Mouse (Mus musculus): ENCODE measurements at regions not wholly inside any gene's neighbourhood (a gene's known extent, or its start where the extent isn't known, plus 50 kb on each side); places are given as distances from the start of the nearest gene placed in this dataset.

DNA sequence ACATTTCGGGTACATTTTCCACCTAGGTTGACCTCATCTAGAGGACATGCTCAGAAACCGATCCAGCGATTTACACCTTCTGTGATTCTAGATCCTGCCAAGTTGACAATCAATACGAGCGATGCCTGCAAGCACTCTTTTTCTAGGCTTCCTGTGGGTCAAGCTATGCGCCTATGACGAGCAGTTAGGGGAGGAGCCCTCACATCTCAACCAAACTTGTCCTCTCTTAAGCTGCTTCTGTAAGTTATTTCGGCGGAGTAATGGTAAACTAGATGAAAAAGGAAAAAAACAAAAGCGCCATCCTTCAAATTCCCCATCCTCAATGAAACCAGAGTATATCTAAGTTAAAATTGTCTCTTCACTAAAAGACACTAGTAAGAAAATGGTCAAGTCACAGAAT lies 858.5 kb downstream of the Zfp704 start:
- in situ Hi-C loops (cut with MboI, MseI) = no loop called here

DNA sequence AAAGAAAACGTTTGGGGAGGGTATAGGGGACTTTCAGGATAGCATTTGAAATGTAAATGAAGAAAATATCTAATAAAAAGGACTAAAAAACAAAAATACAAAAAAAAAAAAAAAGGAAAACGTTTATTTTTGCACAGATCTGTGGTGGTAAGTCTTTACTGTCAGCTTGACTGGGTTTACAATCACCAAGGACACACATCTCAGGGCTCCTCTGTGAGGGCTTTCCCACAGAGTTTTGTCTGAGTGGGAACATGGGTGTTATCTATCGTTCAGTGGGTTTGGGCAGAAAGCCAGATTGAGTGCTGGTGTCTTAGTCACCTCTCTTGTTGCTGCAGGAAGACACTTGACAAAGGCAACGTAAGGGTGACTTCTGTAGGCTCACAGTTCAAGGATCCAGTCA lies 859.0 kb downstream of the Zfp704 start:
- in situ Hi-C loops (cut with MboI, MseI) = no loop called here

DNA sequence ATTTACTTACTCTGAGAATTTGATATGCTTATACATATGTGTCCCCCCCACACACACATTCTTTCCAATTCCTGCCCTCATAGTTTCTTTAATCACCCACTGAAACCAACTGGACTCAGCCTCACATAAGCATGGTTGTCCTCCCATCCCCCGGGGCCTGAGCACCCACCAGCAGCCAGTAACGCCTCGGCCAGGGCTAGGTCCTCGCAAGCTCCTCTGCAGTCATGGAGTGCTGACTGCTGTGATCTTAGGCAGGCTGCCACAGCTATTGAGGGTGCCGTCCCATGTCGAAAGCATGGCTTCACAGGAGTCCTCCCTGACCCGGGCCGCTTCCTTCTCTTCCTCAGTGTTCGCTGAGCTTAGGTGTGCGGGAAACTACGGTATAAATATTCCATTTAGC lies 859.7 kb downstream of the Zfp704 start:
- in situ Hi-C loops (cut with MboI, MseI) = no loop called here

DNA sequence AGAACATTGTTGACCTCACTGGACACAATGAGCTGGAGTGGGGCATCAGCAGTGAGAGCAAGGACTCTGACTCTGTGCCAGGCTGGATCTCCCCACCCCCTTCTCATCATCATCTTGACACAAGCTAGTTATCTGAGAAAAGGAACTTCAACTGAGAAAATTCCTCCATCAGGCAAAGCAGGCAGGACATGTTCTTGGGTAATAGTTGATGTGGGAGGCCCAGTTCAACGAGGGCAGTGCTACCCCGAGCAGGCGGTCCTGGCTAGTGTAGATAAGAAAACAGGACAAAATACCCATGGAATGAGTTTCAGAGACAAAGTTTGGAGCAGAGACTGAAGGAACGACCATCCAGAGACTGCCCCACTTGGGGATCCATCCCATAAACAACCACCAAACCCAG lies 862.7 kb downstream of the Zfp704 start:
- in situ Hi-C loops (cut with MboI, MseI) = no loop called here

DNA sequence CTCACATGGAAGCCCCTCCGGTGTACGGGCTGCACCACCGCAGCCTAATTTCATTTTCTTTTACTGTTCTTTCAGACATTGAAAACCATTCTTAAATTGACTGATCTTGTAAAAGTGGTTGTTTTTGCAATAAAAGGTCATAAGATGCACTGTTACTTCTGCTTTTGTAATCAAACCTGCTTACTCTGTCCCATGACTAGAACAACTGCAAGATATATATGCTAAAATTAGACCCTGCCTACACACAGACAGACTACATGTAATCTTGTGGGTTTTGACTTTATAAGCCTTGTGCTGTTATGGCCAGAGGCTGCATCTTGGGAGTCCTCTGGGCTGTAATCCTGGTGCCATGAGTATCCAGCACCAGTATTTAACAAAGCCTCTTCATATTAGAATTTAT lies 863.2 kb downstream of the Zfp704 start:
- in situ Hi-C loops (cut with MboI, MseI) = no loop called here

DNA sequence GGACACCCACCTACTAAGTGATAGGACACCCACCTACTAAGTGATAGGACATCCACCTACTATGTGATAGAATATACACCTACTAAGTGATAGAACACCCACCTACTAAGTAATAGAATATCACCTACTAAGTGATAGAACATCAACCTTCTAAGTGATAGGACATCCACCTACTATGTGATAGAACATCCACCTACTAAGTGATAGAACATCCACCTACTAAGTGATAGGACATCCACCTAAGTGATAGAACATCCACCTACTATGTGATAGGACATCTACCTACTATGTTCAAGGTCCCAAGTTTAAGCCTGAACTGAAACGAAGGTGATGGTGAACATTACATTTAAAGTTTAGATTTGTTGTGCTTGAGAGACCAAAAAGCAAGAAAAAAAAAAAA lies 863.8 kb downstream of the Zfp704 start:
- in situ Hi-C loops (cut with MboI, MseI) = no loop called here

DNA sequence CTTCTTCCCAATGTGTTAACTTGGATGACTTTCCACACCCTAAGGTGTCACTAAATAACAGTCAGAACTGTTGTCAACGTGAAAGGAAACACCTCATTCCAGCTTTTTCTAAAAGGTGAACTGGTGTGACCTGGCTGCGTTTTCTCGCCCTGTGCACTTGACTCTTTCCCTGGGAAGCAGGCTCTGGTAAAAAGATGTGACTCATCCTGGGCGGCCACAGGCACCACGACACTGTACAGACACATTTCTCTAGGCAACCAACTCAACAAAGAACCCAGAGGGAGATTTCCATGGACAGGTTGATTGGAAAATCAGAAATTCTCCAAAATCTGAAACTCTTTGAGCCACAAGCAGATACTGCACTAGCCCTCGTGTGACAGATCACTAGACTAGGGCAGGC lies 865.0 kb downstream of the Zfp704 start:
- in situ Hi-C loops (cut with MboI, MseI) = no loop called here

DNA sequence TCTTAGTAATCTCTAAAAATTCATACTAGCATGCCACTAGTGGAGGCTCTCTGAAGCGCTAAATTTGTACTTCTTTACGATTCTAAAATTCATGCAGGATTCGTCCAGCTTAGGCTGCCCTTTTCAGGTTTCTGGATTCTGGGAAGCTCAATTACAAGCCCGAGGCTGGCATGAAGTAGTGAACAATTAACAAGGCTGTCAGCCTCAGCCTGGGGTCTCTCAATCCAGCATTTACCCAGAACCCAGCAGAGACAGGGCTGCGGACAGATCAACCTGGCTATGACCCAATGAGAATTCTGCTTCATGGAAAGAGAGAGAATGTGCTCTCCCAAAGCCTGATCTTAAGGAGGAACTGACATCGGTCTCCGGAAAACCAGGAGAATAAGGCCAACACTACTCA lies 866.2 kb downstream of the Zfp704 start:
- in situ Hi-C loops (cut with MboI, MseI) = no loop called here

DNA sequence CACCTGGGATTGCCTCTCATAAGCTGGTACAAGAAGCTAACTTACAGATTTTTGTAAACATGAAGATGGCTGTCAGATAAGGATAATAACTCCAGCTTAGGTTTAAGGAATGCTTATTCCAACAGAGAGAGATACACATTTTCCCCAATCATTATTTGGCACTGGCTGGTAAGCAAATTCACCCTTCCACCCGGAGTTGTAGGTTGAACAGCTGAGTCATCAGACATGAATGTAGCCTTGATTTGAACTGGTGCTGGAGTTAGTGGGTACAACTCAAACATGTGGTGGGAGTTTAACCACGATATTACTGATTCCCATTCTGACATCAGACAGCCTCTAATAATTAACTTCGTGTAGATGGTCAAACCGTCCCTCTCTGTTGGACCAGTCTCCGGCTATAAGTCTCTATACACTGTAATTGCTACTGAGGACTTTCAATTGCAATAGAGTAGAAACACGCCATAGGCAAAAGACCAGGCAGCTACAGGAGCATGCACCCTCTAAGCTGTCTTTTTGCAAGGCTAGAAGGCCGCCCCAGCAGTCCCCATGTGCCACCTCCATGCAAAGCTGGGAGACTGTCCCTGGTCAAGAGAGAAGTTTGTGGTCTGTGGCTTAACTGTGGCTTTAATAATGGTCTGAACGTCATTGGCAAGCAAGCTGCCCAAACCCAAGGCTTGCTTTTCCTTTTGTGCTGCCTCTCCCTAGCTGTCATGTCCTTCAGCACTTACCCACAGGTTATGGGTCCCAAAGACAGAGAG lies 868.4 kb downstream of the Zfp704 start:
- in situ Hi-C loops (cut with MboI, MseI) = no loop called here

DNA sequence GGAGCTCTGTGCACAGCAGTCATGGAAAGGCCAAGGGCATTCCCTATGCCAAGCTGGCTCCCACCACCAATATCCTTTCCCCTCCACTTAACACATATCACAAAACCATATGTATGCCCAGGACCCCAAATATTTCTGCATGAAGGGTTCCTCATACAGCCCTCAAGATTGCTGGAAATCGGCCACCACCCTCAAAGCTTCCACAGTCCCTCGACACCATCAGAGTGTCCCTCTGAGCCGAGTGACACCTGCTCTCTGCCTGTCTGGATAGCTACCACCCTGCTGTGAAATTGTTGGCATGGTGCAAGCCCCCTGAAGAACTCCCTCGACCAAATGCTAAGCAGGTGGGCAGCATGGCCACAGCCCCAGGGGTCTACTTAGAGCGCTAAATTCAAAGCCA lies 869.2 kb downstream of the Zfp704 start:
- in situ Hi-C loops (cut with MboI, MseI) = no loop called here

DNA sequence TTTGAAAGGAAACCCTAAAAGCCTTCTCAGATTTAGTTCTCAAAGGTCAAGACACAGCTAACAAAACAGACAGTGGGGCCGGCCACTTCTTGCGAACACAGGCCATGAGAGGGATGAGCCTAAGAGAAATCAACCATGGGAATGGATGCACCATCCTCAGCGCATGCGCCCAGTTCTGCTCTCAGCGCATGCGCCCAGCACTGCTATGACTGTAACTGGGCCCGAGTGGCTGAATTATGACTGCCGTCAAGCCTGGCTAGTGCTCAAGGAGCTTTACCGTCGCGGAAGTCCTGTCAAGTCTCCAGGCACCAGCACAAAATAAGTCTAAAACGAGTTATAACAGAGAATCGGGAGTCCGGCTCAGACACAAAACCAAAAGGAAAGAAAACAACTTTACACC lies 870.6 kb downstream of the Zfp704 start:
- in situ Hi-C loops (cut with MboI, MseI) = loop anchor here (10.0 kb wide), 1 partner anchor 994 kb away; no protein-coding TSS in a partner anchor

DNA sequence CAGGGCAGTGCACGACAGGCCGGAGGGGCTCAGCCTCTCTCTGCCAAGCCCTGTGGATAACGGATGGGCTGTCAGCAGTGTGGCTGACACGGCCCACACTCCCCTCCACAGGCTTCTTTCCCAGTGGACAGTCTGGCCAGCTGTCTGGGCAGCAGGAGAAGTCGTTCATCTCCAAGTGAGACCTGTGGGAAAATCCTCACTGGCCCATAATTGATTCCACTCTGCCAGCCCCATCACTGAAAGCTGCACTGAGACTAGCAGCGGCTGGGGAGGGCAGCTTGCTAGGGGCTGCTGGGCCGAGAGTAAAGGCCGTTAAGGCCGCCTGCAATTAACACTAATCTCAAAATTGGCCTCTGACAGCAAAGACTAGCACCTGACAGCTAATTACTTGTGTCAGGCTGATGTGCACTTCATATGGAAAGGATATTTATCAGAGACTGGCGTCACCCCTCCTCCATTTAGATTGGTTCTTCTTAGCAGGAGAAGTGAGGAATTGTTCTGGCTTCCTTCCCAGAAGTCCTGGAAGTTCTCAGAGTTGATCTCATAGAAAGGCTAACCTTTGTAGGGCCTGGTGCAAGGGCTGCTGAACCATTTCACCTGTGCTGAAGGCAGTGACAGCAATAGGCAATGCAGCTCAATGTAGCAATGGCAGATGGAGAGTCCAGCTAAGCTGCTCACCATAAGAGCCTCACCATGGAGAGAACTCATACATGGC lies 873.5 kb downstream of the Zfp704 start:
- in situ Hi-C loops (cut with MboI, MseI) = loop anchor here (10.0 kb wide), 1 partner anchor 992 kb away; no protein-coding TSS in a partner anchor

DNA sequence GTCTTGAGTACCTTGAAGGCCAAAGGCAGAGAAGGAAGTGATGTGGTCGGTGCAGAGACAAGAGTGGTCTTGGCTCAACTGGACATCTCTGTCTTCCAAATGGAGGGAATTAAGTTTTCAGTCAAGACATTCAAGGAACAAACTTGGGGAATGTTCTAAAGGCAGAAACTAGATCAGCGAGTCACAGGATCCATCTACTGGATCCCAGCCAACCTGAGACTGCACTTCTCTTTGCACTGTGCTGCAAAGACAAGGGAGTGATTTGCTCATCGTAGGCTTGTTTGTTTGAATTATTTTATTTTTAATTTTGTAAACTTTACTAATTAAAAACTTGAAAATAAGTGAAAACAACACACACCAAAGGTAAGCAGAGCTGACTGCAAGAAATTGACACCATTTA lies 875.8 kb downstream of the Zfp704 start:
- in situ Hi-C loops (cut with MboI, MseI) = loop anchor here (10.0 kb wide), 1 partner anchor 989 kb away; no protein-coding TSS in a partner anchor

DNA sequence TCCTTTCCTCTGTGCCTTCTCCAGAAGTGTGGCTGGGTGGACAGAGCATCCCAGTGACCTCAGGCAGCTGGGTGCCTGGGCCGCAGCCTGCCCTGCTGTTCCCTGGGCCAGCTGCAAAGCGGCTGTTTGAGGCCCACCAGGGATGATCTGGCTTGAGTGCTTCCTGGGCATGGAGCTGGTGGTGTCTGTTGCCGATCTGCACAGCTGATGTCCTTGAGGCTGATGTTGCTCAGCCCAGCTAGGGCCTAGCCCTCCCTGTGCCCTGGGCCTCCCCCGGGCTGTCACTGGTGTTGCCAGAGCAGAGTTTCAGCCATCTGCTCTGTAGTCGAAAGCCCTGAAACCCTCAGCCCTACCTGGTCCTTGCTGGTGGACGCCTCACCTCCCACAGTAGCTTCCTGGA lies 878.5 kb downstream of the Zfp704 start:
- in situ Hi-C loops (cut with MboI, MseI) = loop anchor here (10.0 kb wide), 1 partner anchor 987 kb away; no protein-coding TSS in a partner anchor

DNA sequence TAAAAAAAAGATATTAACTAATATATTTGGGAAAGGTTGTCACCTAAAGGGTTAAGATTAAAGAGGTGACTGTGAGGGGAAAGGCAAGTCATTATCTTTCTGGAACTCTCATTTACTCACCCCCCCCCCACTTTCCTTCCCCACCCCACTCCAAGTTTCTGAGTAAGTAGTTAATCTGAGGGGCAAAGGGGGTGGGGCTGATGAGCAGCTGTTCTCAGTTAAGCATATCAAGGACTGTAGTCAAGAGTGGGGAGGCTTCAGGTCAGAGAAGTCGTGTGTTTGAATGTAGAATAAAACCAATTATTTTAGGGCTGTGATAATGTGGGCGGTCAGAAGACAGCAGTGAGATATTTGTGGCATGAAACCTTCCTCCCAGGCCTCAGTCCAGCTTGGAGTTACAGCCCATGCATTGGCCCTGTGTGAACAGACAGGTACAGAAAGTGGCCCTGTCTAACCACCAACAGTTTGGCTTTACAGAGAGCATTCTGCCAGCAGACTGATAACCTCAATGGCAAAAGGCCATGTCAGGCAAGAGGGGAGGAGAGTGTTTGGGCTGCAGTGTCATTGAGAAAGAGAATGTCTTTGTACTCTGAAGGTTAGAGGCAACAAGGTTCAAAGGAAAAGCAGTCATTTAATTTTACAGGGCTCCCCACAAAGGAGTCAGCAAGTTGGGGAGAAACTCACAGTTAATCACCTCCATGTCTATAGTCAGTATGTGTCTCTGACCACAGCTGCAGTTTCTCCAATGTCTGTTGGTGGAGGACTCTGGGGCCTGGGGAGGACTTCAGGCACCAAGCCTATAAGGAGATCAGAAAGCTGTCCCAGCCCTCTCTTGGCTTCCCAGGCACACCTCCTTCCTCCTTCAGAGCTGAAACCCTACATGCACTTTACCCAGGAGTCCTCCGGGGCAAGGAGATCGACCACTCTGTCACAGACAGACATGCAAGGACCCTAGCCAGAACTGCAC lies 888.0 kb downstream of the Zfp704 start:
- in situ Hi-C loops (cut with MboI, MseI) = no loop called here

DNA sequence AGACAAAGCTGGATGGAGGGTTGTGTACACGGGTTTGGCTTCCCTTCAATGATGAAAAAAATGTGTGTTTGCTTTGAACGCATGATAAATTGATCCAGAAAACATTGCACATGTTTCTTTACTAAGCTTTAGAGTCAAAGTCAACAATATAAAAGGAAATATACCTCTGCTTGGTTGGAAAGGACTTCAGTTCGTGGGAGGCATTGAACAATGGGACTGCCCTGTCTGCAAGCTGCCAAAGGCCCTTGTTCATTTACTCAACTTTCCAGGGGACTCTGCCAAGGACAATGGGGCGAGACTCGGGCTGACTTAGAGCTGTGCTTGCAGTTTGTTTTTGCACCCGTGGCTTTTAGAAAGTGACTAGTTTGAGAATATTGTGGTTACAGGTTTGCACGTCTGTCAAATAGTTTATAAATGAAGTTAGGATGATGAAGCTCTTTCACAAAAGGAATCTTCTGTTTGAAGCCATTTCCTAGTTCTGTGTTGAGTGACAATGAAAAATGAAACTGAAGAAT lies 889.2 kb downstream of the Zfp704 start:
- in situ Hi-C loops (cut with MboI, MseI) = no loop called here

DNA sequence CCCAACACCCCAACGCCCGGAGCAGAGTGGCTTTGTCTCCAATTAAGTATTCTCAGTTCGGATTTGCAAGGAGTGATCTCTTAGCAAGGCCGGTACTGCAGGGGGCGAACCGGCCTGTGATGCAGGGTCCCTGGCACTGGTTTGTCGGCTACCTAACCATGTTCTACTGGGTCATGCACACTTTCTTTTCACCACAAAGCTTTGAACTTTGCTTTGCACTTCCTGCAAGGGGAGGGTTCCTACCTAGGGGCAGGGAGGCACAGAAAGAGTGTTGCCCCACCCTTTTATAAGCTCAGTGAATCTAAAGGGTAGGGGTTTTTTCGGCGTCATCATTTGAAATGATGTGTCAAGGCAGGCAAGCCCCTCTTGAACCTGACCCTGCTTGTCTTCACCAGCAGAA lies 891.7 kb downstream of the Zfp704 start:
- in situ Hi-C loops (cut with MboI, MseI) = no loop called here

DNA sequence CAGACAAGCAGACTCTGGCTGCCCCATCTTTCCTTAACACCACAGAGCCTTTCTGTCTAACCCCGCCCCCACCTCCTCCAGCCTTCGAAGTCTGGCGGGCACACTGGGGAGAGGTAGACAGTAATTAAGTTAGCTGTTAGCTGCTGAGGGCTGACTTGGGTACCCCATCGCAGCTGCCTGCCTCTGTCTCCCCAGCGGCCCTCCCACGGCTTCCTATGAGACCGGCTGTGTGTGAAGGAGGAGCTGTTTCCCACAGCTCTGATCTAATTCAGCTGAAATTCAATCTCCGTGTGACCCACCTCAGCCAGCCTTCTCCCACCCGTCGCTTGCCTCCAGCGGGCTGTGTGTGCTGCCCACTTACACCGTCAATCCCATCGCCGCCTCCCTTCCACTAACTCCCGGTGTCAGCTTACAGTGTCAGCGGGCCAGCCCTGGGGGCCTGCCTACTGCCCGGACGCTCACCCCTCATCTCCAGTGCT lies 892.5 kb downstream of the Zfp704 start:
- in situ Hi-C loops (cut with MboI, MseI) = no loop called here
